Mouse (Mus musculus) gastrocnemius, postnatal 25 days (tissue): ENCODE measurements around the gene Nhlh2. TPM values are rescaled to one million over a fixed set of nuclear protein-coding genes. Genes with fewer than 3 reads are reported as not detected.

Experiments
- DNase-seq: peaks from one replicate; pipeline ENCODE4 v3.0.0; 2022
- long read RNA-seq, 2 experiments: library from polyadenylated mRNA; stranded (forward); transcript quantifications; one replicate each; pipeline ENCODE4 v2.0.0; 2021
- total RNA-seq, 2 experiments: library from RNA; stranded (reverse); gene quantifications; 1 replicate in 1 of 2; 2 replicates in 1 of 2; pipeline ENCODE4 v1.2.3; 2021

The Nhlh2 gene
- not detected for total RNA-seq
- long read RNA-seq, experiment 1: 0 reads
- long read RNA-seq, experiment 2: 0 reads

DNA sequence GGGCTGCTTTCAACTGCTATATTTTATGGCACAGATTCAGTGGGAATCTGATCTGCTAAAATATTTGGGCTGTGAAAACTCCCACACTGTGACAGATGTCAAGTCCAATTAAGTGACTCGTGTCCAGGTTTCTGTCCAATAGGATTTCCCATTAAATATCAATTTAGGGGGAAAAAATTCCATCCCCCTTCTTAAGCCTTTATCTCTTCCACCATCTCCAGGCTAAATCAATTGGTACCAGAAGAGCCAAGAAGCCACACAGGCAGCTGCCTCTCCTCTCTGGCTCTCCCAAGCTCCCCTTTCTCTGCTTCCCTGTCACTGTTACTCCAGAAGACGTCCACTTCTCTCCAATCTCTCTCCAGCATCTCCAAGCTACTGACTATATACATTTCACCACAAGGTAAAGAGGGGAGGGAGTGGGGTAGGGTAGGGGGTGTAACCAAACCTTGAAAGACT, at the start of gene Nhlh2:
TSS of gene Nhlh2 (plus strand) at position 151 of the 456 bp plus-strand sequence.
- no peak for DNase-seq

DNA sequence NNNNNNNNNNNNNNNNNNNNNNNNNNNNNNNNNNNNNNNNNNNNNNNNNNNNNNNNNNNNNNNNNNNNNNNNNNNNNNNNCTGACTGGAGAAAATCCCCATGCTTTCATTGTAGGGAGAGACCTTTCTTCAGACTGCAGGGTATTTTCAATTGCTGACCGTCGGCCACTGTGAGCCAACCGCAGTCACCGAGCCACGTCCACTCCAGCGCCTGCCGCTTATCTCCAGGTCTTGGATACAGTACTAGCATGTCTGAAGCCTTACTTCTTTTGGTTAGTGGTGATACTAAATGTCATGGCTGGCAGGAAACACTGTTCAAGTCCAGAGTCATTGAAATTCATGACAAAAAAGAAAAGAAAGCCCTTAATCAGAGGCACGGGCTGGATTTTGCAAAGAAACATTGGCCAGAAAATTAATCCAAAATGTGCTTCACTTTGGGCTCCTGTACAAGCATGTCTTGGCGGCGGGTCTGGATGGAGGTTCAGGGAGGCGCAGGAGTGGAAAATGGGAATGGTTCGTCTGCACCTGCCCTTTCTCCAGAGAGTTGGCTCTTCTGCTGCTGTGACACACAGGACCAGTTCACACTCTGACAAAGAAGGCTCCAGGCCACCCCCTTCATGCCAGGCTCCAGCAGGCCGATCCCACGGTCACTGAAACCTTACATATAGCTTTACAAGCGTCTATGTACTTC, 48.6 kb upstream of the Nhlh2 start:
- no peak for DNase-seq

DNA sequence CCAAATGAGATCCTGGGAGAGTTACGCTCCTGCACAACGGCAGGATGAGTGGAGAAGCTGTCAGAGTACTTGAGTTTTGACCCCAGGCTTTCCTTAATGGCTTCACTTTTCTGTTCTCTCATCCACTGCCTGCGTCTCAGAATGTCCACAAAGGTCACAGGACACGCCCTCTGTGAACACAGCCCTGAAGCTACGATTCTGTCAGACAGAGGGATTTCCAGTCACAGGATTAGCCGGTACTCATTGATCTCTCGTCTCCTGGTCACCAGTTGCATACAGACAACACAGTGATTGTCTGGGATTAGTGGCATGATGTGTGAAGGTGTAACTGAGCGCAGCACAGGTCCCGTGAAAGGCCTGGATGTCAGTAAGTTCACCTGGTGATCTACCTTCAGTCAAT, 46.4 kb upstream of the Nhlh2 start:
- no peak for DNase-seq

DNA sequence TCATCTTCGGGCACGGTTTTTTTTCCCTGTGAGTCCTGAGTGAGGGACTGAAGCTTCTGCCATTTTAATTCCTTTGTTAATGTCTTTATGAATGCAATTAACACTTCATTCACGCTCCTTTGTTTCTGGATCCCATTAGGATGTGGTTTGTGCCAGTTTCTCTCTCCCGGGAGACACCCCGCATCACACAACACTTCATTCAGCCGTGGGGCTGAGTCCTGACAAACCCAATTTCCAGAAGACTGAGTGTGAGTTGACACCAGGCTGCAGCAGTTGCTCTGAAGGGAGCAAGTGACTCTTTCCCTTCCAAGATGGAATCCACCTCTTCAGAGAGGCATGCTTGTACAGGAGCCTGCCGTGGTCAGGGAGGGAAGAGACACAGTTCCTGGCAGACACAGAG, 45.5 kb upstream of the Nhlh2 start:
- DNase-seq: no peak

DNA sequence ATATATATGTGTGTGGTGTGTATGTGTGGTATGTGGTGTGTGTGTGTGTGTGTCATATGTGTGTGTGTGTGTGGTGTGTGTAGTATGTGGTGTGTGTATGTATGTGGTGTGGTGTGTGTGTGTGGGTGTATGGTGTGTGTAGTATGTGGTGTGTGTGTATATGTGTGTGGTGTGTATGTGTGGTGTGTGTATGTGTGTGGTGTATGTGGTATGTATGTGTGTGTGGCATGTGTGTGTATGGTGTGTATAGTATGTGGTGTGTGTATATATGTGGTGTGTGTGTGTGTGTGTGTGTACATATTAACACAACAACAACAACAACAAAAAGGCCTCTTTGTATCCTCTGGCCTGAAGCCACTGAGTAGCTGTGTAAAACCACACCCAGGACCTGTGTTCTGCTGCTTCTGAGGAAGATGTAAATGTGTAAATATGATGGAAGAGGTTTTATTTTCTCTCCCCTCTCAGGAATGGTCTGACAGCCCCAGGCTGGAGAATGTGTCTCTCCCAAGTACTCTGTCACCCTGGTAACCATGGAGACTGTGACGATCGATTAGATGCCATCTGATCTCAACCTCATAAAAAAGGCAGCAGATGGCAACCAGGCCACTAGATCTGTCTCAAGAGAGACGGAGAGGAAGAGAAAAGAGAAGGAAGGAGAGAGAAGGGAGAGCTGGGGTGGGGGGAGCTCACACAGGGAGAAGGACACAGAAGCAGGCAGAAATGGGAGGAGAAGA, 42.9 kb upstream of the Nhlh2 start:
- no peak for DNase-seq

DNA sequence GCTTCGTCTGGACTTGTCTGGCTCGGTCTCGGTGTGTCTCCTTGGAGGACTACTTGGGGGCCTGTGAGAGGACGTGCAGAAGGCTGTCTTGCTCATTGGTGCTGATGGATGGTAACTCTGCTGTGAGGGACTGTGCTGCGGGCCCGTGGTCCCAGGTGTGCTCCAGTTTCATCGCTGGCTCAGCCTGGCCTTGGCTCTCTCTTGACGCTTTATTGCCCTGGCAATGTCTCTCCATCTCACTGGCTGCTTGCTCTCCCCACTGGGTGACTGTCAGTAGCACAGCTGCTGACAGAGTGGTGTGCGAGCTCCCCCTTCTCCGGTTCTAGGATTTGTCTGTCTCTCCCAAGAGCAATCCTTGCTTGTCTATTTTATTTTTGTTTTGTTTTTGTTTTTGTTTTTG, 34.5 kb upstream of the Nhlh2 start:
- DNase-seq: no peak

DNA sequence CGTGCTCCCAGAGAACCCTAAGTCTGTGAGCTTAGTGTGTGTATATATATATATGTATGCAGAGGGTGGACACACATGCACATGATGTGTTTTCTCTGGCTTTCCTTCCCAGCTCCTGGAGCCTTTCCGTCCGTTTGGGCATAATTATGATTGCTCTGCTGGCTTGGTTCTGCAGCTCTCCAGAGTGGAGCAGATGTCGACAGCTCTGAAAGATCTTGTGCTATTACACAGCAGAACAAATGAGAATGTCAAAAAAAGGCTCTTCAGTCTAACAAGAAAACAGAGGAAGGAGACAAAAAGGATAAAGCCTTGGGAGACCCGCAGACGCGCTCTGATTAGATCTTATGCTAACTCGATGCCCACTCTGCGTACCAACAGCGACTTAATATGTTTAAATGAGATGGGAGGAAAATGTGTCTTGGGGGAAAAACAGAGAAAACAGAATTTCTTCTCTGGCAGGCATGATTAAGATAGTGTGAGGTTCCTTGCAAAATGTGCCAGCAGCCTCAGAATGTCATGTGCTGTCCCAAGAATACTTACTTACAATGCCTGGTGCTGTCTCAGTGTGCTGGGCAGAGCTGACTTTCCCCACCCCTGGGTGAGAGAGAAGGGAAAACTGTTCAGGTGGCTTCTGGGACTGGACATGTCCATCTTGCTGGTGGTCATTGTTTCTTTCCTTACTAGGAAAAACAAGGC, 31.4 kb upstream of the Nhlh2 start:
- no peak for DNase-seq

DNA sequence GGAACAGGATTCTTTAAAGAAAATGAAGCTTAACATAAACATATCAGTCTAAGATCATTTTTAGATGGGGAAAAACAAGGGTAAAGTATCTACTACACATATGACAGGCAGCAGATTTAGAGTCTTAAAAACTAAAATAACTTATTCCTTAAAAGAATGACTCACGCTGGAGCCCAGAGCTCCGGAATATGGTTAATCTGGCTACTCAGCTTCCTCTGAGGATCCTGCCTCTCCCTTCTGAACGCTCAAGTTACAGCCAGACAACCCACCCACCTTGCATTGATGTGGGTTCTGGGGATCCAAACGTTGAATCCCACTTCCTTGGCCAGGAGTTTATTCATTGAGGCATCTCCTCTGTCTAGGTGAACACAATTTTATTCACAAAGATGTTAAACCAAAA, 26.0 kb upstream of the Nhlh2 start:
- DNase-seq: no peak

DNA sequence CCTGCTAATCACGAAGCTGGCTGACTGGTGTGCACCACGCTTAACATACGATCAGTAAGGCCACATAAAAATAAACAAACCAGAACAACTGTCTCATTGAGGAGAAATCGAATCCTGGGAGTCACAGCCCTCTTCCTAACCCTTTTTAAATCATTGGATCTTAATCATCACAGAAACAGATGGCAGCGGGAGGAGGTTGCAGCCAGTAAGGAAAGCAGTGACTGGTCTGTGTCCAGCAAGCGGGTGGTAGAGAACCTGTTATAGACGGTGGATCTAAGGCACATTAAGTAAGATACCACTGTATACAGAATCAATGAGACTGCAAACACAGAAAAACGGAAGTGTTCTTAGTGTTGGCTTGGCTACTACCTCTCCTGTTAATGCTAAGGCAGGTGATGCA, 24.2 kb upstream of the Nhlh2 start:
- no peak for DNase-seq

DNA sequence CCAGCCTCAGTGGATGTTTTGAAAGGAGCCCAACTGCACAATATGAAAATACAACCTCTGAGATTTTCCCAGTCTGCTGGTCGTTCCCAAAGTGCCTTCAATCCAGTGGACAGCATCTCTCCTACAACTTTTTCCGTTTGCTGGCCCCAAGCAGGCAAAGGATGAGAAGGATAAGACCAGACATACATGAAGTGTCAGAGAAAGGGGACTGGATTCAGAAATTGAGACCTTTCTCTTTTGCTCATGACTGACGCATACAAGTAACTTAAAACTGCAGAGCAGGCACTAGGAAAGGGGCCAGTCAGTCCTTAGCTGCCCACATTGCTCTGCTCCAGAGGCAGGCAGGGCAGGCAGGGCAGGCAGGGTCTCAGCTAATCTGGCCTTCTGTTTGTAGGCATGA, 19.7 kb upstream of the Nhlh2 start:
- no peak for DNase-seq

DNA sequence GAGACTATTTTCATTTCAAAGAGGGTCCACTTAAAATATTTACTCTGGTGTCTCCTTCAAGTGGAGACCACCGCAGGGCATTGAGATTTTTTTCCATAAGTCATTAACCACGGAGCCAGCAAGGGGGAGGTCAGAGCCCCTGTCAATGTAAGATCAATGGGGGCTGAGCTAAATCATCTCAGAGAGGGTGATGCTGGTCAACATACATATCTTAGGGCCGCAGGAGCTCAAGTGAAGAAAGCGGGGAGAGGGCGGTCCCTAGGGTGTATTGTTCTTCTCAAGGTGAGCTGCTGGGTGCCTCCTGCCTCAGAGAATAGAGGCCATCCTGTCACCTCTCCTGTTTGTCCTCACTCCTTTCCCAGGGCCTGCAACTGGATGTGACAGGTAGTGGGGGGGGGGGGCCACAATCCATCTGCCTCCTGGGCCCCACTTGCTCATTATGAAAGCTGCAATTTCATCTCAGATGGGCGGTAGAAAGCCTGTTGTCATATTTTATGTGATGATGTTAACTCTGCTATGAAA, 18.8 kb upstream of the Nhlh2 start:
- no peak for DNase-seq

DNA sequence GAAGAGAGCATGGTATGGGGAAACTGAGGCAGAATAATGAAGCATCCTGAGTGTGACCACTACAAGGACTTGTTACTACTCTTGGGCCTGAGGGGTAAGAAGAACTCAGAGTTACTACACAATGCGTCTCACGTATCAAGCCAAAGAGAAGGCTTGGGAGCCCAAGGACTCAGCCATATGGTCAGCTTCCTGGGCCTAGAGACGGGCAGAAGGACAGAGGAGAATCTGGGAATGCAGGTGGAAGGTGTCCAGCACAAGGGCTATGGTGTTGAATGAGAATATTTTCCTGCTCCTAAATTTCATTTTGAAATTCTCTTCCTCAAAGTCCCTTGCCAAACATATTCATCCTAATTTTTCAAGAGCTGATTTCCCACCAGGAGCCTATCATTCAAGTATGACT, 12.0 kb upstream of the Nhlh2 start:
- no peak for DNase-seq

DNA sequence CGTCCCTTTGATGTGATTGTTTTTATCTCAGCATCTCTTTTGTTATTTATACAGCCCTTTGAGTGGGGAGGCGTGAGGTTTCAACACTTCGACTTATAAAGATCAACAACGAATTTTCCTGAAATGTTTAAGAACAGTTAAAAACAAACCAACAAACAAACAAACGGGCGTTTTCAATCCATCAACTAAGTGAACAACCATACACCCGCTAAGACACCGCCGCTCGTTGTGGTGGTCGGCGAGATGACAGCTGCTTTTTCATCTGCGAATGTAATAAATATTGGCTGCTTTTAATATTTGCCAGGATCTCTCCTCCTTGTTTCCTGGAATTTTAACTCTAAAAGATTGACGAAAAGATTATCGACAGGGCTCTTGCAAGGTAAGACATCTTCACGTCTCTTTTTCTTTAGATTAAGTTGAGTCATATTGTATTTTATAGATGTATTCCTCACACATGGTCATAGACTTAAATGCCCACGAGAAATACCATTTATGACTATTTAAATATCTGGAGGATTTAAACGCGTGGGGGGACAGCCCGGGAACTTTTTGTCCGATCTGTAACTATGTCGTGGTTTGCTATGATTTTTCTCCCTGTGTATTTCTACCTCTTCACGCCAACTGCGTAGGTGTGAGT, 923 bp downstream of the Nhlh2 start:
- no peak for DNase-seq

DNA sequence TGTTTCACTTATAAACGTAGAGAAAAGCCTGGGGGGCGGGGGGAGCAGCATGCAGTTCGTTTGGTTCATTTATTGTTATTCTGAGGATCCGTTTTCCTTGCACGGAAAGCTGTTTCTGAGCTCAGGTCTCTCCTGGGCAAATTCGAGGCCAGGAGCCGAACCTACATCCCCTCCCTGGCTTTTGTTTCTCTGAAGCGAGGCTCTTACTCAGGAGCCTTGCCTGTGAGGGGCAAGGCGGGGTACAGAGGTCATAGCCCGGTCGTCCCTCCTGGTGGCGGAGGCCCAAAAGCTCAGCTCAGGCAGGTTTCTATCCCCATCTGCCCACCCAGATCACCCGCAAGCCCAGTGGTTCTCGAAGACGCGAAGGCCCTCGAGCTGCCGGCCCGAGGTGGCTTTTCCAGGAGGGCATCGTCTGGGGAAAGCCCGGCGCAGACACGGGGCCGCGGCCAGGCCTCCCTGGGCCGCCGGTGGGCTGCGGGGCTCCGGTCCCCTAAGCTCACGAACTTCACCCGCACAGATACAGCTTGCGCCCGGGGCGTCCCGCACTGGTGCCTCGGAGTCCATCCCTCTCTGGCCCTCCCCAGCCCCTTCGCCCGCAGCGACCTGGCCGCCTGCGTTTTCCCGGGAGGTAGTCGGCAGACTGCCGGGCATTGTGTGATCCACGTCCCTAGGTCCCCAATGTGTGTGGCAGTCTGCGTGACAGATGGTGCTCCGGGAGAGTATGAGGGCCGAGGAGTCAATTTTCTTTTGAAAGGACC, 1.6 kb downstream of the Nhlh2 start:
- DNase-seq: no peak

DNA sequence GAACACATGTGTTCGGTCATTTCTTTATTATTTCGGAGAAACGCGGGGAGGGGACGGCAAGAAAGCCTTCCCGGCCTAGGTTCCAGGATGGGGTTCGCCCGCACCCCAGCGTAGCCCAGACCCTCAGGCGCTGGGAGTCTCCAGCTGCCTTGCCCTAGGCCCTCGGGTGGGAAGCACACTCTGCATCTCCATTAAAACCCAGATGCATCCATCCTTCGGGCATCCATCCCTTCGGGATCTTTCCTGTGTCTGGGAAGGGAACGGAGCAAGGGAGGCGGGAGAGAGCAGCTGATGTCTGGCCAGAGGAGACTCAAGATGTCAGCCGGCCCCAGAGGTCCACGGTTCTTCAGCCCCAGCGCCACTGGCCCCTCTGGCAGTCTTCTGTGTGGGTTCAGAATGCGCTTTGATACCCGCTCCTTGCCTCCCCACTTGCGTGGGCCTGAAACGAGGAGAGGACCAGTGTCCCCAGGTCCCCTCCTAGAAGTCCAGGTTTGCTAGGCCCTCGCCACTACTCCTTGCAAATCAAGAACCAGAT, 2.3 kb downstream of the Nhlh2 start:
- DNase-seq: no peak

DNA sequence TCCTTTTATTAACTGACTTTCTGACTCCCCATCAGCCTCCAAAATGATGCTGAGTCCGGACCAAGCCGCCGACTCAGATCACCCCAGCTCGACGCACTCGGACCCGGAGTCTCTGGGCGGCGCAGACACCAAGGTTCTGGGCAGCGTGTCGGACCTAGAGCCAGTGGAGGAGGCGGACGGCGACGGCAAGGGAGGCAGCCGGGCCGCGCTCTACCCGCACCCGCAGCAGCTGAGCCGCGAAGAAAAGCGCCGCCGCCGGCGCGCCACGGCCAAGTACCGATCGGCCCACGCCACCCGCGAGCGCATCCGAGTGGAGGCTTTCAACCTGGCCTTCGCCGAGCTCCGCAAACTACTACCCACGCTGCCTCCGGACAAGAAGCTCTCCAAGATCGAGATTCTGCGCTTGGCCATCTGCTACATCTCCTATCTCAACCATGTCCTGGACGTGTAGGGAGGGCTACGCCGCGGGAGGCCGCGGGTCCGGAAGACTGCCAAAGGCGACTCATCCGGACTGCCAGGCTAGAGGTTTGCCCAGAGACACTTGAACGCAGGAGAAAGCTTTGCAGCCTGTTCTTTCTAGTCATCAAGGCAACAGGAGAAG, 2.8 kb downstream of the Nhlh2 start:
- DNase-seq: no peak

DNA sequence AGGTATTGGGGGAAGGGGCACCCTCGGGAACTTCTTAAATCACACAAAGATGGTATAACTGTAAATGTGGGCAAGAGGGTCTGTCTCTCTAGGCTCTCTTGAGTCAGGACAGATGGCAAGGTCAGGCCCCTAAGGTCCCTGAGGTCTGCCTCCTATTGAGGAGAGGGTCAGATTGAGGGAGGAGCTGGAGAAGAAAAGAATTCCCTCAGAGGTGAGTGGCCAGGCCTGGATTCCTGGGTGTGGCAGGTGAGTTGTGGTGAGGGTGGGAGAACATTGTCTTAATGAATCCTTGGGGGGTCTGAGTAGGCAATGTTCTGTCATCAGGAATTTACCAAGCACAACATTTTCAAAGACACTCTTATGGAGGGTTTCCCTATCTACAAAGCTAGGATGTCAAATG, 10.7 kb downstream of the Nhlh2 start:
- no peak for DNase-seq

DNA sequence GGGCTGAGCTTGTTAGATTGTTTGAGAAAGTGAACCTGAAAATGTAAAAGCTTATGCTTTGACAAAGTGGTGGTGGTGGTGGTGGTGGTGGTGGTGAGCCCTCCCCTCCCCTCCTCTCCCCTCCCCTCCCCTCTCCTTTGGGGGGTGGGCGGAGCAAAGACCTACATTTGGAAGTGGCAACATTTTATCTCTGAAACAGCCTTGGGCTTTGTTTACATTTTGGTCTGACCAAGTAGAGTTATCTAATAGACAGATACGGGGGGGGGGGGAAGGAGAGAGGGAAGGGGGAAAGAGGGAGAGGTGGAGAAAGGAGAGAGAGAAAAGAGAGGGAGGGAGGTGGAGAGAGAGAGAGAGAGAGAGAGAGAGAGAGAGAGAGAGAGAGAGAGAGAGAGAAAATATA, 12.8 kb downstream of the Nhlh2 start:
- no peak for DNase-seq

DNA sequence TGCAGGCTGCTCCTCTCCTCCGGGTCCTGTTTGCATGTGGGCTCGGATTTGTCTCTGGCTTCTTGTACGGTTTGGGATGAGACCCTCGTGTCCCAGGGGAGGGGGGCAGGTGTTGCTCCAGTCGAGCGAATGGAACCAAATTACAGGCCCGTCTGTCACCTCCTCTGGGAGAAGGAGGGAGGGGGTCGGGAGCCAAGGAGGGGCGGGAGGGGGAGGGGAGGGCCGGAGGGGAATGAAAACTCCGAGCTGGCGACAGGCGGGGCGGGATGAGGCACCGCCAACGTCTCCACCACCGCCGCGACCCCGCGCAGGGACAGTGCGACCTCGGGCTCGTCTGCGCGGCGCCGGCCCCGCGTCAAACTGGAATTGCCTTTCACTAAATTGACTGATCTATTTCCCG, 13.5 kb downstream of the Nhlh2 start:
- no peak for DNase-seq

DNA sequence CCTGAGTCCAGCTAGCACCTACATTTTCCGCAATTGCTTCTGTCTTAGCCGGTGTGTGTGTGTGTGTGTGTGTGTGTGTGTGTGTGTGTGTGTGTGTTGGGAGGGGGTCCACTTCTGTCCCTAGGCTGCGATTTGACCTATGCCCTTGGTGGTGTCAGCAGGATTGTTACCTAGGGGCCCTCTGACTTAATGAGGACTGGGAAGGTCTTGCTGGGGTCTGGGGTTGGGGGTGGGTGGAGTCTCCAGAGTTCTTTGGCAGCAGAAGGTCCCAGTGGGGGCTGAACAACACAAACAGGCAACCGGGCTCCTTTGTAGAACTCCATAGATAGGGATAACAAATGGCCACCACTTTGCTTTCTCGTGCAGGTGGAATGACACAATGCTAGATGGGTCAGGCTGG, 14.0 kb downstream of the Nhlh2 start:
- no peak for DNase-seq

DNA sequence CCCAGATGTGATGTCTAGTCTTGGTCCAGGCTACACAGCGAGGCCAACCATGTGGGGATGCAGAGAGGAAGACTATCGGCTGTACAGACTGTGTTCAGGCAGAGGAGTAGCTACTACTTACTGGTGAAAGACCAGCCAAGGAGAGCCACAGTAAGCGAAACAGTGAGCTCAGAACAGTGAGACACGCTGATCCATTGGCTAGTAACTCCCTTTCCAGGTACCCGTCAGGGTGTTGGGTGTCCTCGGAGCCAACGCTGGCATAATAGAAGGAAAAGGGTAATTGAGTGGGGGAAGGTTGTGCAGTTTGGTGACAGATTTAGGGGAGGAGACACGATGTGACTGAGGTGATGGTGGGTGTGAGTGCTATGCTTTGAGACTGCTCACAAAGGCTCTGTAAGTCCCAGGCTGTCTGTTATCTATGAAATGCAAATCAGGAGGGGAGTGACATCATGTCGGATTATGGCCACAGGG, 15.1 kb downstream of the Nhlh2 start:
- no peak for DNase-seq
